ENCODE assay signal across 8 mouse cellular contexts in the genomic region with DNA sequence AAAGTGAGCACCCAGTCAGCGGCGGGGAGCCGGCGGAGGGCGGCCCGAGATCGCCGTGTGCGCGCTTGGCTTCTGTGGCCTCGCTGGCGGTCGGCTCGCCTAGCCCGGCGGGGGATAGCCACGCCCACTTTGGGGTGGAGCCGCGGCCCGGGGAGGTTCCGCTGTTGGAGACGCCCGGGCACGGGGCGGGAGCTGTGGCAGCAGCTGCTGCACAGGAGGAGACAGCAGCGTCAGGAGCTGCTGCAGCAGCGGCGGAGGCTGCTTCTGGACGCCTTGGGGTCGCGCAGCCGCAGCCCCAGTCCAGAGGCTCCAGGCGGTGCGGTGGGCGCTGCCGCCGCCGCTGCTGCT. TPM values are rescaled to one million over a fixed set of nuclear protein-coding genes. Genes with fewer than 3 reads are reported as not detected.
A peak's percentile ranks its signal among the peaks of the same experiment; 100 is the strongest.
DNase-seq lines count a peak whose midpoint lies in the region; ATAC-seq and TF ChIP-seq lines count a peak whose summit lies in the region.

A gene (plus strand): TSS at position 181 of the 348 bp plus-strand sequence.

- intact Hi-C loops in left cerebral cortex, adult 2 months (cut with DNase I) = loop anchor here (1.0 kb wide), 1 partner anchor 16 kb away; no protein-coding TSS in a partner anchor

- peak within 1 kb of the TSS; percentile 77 for H3K27ac ChIP-seq in hindbrain, embryonic 16.5 days (ENCODE audit: low read depth, low read length)
- peak within 1 kb of the TSS; percentile 84 for H3K27ac ChIP-seq in left cerebral cortex, adult 2 months

- no peaks in the 10 kb centered on the region for H3K36me3 ChIP-seq in hindbrain, embryonic 16.5 days (ENCODE audit: control insufficient read depth, insufficient read depth, low read length)

- ATAC-seq in hindbrain, embryonic 16.5 days = peak; percentile 95
- peak; percentile 70 for ATAC-seq in megakaryocyte, adult 5-6 weeks (ENCODE audit: poor library complexity, severe bottlenecking)

- H3K4me3 ChIP-seq in hindbrain, embryonic 16.5 days (ENCODE audit: low read length) = peak within 1 kb of the TSS; percentile 70
- peak within 1 kb of the TSS; percentile 92 for H3K4me3 ChIP-seq in left cerebral cortex, adult 2 months

- TF ChIP-seq CTCF in left cerebral cortex, adult 2 months (IDR thresholded peaks at IDR 0.05) = no peak

- H3K27me3 ChIP-seq in hindbrain, embryonic 16.5 days (replicated peaks; ENCODE audit: control insufficient read depth, insufficient read depth, low read length) = peaks cover 8% of the 10 kb centered on the region

- H3K9ac ChIP-seq in hindbrain, embryonic 16.5 days (ENCODE audit: low read depth, low read length) = peak within 1 kb of the TSS; percentile 85

- DNase-seq in T-cell, adult 2 months (ENCODE audit: low spot score) = peak; percentile 97
- peak; percentile 77 to 86 for DNase-seq in cerebellum, postnatal 36 days
- DNase-seq in gastrocnemius, adult 18-20 months (ENCODE audit: low spot score) = peak; percentile 98
- peak; percentile 95 to 96 for DNase-seq in left cerebral cortex, adult 2 months (ENCODE audit: extremely low spot score in 1 of 2, low spot score in 2 of 2)
- DNase-seq in right cerebral cortex, adult 2 months (ENCODE audit: low spot score in 2 of 2) = peak; percentile 92 to 93
- DNase-seq in urinary bladder, postnatal 14 days (ENCODE audit: low spot score) = peak; percentile 99

- under 1% methylated on average over 20 of the region's 38 CpGs for WGBS in hindbrain, embryonic 16.5 days

- H3K4me1 ChIP-seq in hindbrain, embryonic 16.5 days (ENCODE audit: control insufficient read depth, insufficient read depth, low read depth, low read length) = peaks cover 19% of the 10 kb centered on the region

- H3K4me2 ChIP-seq in hindbrain, embryonic 16.5 days (ENCODE audit: low read length) = peak within 1 kb of the TSS; percentile 85

- no peaks in the 10 kb centered on the region for H3K9me3 ChIP-seq in hindbrain, embryonic 16.5 days (ENCODE audit: control insufficient read depth, low read length)

RNA-seq across cellular contexts. Expression of the gene that starts here (rescaled TPM):
- total RNA-seq in gastrocnemius, adult 18-20 months (2021) = 10 to 100 TPM in 1 of 2 experiments, 1 to 10 TPM in 1; 8.6 to 10.6 TPM
- polyA plus RNA-seq in hindbrain, embryonic 16.5 days (2015; fragmentation: Nextera tagmentation; extraction: Ambion mirVana) = 6.1 and 6.6 TPM in 2 replicates
- total RNA-seq in left cerebral cortex, adult 2 months (2021) = 10 to 100 TPM; 11.8 to 13.2 TPM
- 78.8 and 94.9 TPM in 2 replicates for total RNA-seq in megakaryocyte, adult 5-6 weeks (2015)
- total RNA-seq in megakaryocyte, adult 5-6 weeks (2017) = 94.0 and 96.3 TPM in 2 replicates

Comparison
In these comparisons a context has a peak if more than half of its experiments do, and no peak if none do; other contexts are left out.
1. Peak in every context shown above with its lines: DNase-seq, ATAC-seq, H3K4me3 ChIP-seq and H3K27ac ChIP-seq.
2. RNA of the gene that starts here (total RNA-seq): 78.8 to 96.3 TPM in megakaryocyte, adult 5-6 weeks; 11.8 to 13.2 TPM in left cerebral cortex, adult 2 months and 8.6 to 10.6 TPM in gastrocnemius, adult 18-20 months; every median in the first group is over 4 times any median in the second.